Comparison of ENCODE assay signal across 12 mouse cellular contexts in the genomic region with DNA sequence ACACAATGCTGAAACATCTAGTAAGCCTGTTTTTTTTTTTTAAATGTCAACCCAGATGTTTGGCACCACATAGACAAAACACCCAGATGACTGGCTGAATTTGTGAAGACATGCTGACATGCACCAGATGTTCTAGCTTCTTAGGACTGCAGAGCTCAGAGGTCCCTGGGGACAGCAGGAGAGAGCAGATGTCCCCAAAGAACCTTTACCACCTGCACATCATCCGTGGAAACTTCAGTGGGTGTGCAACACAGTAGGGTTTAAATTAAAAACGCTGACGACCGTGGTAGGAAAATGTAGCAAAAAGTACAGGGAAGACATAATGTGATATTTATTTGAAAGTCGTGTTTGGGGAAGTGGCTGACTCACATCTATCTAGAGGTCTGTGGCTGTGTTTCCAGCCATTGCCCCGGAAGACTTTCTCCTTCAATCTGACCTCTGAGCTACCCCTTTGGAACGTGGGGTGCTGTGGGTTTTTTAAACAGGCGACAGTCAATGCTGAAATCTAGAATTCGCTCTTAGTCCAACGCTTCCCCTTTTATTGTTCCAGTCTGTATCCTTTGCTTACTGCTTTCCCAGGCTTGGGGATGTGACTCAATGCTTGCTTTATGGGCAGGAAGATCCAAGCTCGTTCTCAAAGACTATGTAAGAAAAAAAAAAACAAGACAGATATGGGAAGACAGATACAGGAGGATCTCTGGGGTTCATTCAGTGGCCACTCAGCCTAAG.
DNase-seq lines count a peak whose midpoint lies in the region; TF ChIP-seq lines count a peak whose summit lies in the region.
"Had no signal": no experiment of that assay in that cellular context is flagged by ENCODE, and none has a peak within 500 bp of the region (broad histone marks: within the 10 kb centered on the region; RNA-seq: fewer than 3 reads in every experiment).

No protein-coding gene starts in this region.

- H3K27ac ChIP-seq in small intestine, adult 2 months (ENCODE audit: insufficient read depth, low read depth, low read length): peak overlapping the region; percentile 41; the same call in 1 of the 2 replicates
- H3K27ac ChIP-seq: limb, embryonic 13.5 days; stomach, embryonic 15.5 days had no signal

- no peaks in the 10 kb centered on the region for H3K27me3 ChIP-seq in small intestine, adult 2 months (ENCODE audit: control insufficient read depth, insufficient read depth, low read length)
- H3K27me3 ChIP-seq: stomach, embryonic 15.5 days had no signal

- WGBS in small intestine, adult 2 months: 57% methylated on average over 11 of the region's 11 CpGs

- no peak for TF ChIP-seq POLR2A in small intestine, adult 2 months (IDR thresholded peaks at IDR 0.05; ENCODE audit: low read depth, low read length)

- TF ChIP-seq CTCF in small intestine, adult 2 months (IDR thresholded peaks at IDR 0.05; ENCODE audit: extremely low read depth, insufficient read length, insufficient replicate concordance, low read depth, low read length): no peak

- DNase-seq in gastrocnemius, adult 18-20 months (ENCODE audit: low spot score): peak; percentile 40
- no peak for DNase-seq in gastrocnemius, postnatal 14 days
- DNase-seq in lung, postnatal 10 days: peak; percentile 16
- DNase-seq in lung, postnatal 14 days: no peak
- DNase-seq in heart, adult 8-10 months (ENCODE audit: low spot score): peak; percentile 57
- DNase-seq in right cerebral cortex, postnatal 25 days: no peak
- DNase-seq in spleen, postnatal 10 days (ENCODE audit: low spot score in 2 of 2): no peak
- DNase-seq: B cell, adult 2 months; cerebellum, adult 2 months had no signal

- H3K4me1 ChIP-seq in small intestine, adult 2 months (ENCODE audit: control insufficient read depth, insufficient read depth, insufficient read length, low read length): no peaks in the 10 kb centered on the region
- H3K4me1 ChIP-seq: stomach, embryonic 15.5 days had no signal

- intact Hi-C loops in gastrocnemius, postnatal 14 days (cut with DNase I; ENCODE audit: low total_unique reads): no loop called here

- no peaks in the 10 kb centered on the region for H3K36me3 ChIP-seq in small intestine, adult 2 months (ENCODE audit: control insufficient read depth, insufficient read depth, low read length)
- H3K36me3 ChIP-seq: limb, embryonic 13.5 days; stomach, embryonic 15.5 days had no signal

- no peak overlapping the region for H3K4me3 ChIP-seq in small intestine, adult 2 months (ENCODE audit: low read depth, low read length)
- H3K4me3 ChIP-seq: limb, embryonic 13.5 days; stomach, embryonic 15.5 days had no signal

Comparison
In these comparisons a context has a peak if more than half of its experiments do, and no peak if none do; other contexts are left out.
1. DNase-seq: peak in gastrocnemius, adult 18-20 months (single experiment), lung, postnatal 10 days (single experiment) and heart, adult 8-10 months (single experiment); none in gastrocnemius, postnatal 14 days (single experiment), lung, postnatal 14 days (single experiment), right cerebral cortex, postnatal 25 days (single experiment) and spleen, postnatal 10 days (0 of 2).